Mouse (Mus musculus): Measurements from ENCODE around the gene Bcorl1.

DNA sequence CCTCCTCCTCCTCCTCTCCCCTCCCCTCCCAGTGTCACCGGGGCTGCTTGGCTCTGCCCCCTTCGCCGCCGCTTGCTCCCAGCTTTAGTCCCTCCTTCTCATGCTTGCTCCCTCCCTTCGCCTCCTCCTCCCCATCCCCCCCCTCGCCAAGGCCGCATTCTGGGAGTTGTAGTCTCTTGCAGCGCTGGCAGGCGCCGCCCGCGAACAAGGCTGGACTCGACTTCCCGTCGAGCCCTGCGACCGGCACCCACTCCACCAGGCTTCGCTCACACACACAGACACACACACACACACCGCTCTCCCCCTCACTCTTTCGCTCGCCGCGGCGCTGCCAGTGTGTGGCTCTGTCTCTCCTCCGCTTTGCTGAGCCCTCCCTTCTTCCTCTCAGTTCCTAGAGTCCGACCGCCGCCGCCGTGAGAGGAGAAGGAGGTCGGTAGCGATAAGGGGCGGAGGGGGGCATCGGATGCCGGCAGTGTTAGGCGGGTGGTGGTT is 2.3 kb downstream of the Bcorl1 start:
- TF ChIP-seq CTCF (conservative IDR thresholded peaks at IDR 0.05; ENCODE audit: insufficient read depth, insufficient read length, low read depth, low read length): no peak
- peak; percentile 57 for TF ChIP-seq POLR2A (IDR thresholded peaks at IDR 0.05; ENCODE audit: low read depth, low read length)
